Mouse (Mus musculus) right cerebral cortex, postnatal 25 days (tissue): Measurements from ENCODE around the gene Arl5c.
A peak's percentile ranks its signal among the peaks of the same experiment; 100 is the strongest.

Experiments used
- DNase-seq: peaks from one replicate; pipeline ENCODE4 v3.0.0; 2022

Gene Arl5c

GRCm38 (mm10) chr11:98018858-98019641 lies 23.1 kb upstream of the Arl5c start:
- DNase-seq = peak; percentile 87

GRCm38 (mm10) chr11:98018222-98018621 lies 22.2 kb upstream of the Arl5c start:
- no peak for DNase-seq

GRCm38 (mm10) chr11:98016824-98017223 lies 20.8 kb upstream of the Arl5c start:
- DNase-seq = no peak

- DNase-seq = no peak
These were observed 20.2 kb upstream of the Arl5c start for GRCm38 (mm10) chr11:98016177-98016576.

GRCm38 (mm10) chr11:98012831-98013230 lies 16.9 kb upstream of the Arl5c start:
- no peak for DNase-seq

GRCm38 (mm10) chr11:98011716-98012115 lies 15.7 kb upstream of the Arl5c start:
- DNase-seq = no peak

- no peak for DNase-seq
These were observed 12.1 kb upstream of the Arl5c start for GRCm38 (mm10) chr11:98008087-98008486.

- no peak for DNase-seq
These were observed 9.7 kb upstream of the Arl5c start for GRCm38 (mm10) chr11:98005686-98006085.

- DNase-seq = no peak
These were observed 9.1 kb upstream of the Arl5c start for GRCm38 (mm10) chr11:98005076-98005475.

GRCm38 (mm10) chr11:98004161-98004560 lies 8.2 kb upstream of the Arl5c start:
- peak; percentile 73 for DNase-seq

- peak; percentile 30 for DNase-seq
These were observed 7.2 kb upstream of the Arl5c start for GRCm38 (mm10) chr11:98003171-98003671.

- DNase-seq = peak; percentile 56
These were observed 6.6 kb upstream of the Arl5c start for GRCm38 (mm10) chr11:98002627-98003026.

- no peak for DNase-seq
These were observed 6.0 kb upstream of the Arl5c start for GRCm38 (mm10) chr11:98001986-98002385.

GRCm38 (mm10) chr11:98001351-98001824 lies 5.4 kb upstream of the Arl5c start:
- no peak for DNase-seq

- no peak for DNase-seq
These were observed 4.6 kb upstream of the Arl5c start for GRCm38 (mm10) chr11:98000378-98001140.

- DNase-seq = no peak
These were observed 3.8 kb upstream of the Arl5c start for GRCm38 (mm10) chr11:97999748-98000147.

- peak; percentile 27 for DNase-seq
These were observed 3.1 kb upstream of the Arl5c start for GRCm38 (mm10) chr11:97998898-97999608.

GRCm38 (mm10) chr11:97998074-97998793 lies 2.3 kb upstream of the Arl5c start:
- no peak for DNase-seq

- DNase-seq = no peak
These were observed 1.5 kb upstream of the Arl5c start for GRCm38 (mm10) chr11:97997387-97997960.

GRCm38 (mm10) chr11:97996691-97997090 lies 710 bp upstream of the Arl5c start:
- no peak for DNase-seq

- DNase-seq = peak; percentile 58
These were observed 1.4 kb downstream of the Arl5c start for GRCm38 (mm10) chr11:97994539-97995100.
